Mouse (Mus musculus) kidney, postnatal 25 days (tissue): ENCODE measurements at regions not wholly inside any gene's neighbourhood (a gene's known extent, or its start where the extent isn't known, plus 50 kb on each side); places are given as distances from the start of the nearest gene placed in this dataset.
"Not testable (repeated sequence)": the region's sequence is repeated elsewhere in the genome, so short reads cannot be mapped to it uniquely, and the experiment has no call there.

Experiments used
- DNase-seq, 2 experiments: peaks; one replicate each; pipeline ENCODE4 v3.0.0; 2021; ENCODE audit warnings: mixed read lengths in 2 of 2

DNA sequence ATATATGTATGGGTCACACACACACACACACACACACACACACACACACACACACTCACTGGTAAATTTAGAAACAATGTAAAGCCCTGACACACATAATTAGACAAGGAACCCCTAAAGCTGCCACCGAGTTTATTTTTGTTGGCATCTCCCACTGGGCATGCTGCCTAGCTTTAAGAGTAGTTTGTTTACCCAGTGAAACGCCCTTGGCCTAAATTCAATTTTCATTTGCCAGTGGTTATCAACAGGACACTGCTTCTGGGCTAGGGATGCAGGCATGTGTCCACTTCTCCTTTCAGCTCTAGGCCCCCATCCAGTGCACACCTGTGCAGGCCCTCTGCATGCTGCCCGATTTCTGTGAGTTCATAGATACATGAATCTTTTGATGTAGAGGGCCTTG lies 73.7 kb upstream of the 1110032F04Rik start:
- DNase-seq, result peak in 1 of 2 experiments; percentile 43

DNA sequence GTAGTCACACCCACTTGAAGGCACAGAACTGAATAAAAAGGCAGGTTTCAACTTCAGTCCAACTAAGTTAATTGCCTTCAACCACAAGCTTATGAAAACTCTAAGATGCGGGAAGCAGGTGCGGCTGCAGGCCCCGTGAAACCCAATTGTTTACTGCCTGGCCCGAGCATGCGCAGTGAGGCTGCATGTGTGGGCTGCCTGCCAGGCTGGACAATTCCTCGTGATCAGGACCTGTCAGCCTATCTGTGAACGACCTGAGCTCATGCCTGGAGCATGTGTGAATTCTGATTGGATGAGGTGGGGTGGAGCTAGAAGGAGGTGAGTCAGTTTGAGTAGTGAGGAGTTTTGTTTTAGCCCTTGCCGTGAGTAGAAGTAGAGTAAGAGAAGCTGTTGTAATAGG lies 71.0 kb upstream of the 1110032F04Rik start:
- DNase-seq, result not testable (repeated sequence)

DNA sequence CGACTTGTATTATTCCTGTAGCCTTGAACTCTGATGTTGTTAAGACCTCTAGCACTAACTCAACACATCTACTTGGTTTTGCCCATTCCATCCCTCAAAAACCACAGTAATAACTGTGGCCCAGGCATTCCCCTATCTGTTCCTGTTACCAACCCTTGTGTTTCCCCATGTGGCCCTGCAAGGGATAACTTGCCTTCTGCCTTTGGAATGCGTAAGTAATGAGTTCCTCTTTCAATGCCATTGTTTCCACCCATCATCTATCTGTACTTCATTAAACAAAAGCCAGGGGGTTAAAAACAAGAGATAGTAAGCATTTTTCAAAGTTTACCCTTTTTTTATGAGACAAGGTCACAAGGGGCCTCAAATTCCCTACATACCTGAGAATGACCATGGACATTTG lies 60.5 kb upstream of the 1110032F04Rik start:
- no peak for DNase-seq

DNA sequence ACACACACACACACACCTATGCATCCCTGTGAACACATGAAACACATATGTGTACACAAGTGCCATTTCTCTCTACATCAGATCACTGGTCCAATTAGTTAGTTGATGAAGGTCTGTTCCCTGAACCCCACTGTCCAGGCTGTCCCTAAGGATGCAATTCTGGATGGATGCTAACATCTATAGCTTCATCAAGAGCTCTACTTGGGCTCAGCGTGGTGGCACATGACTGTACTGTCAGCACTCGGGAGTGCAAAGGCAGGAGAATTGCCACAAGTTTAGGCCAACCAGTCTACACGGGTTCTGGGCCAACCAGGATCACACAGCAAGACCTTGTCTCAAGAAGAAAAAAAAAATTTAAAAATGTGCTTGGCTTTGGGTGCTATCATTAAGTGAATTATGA lies 55.9 kb upstream of the 1110032F04Rik start:
- no peak for DNase-seq

DNA sequence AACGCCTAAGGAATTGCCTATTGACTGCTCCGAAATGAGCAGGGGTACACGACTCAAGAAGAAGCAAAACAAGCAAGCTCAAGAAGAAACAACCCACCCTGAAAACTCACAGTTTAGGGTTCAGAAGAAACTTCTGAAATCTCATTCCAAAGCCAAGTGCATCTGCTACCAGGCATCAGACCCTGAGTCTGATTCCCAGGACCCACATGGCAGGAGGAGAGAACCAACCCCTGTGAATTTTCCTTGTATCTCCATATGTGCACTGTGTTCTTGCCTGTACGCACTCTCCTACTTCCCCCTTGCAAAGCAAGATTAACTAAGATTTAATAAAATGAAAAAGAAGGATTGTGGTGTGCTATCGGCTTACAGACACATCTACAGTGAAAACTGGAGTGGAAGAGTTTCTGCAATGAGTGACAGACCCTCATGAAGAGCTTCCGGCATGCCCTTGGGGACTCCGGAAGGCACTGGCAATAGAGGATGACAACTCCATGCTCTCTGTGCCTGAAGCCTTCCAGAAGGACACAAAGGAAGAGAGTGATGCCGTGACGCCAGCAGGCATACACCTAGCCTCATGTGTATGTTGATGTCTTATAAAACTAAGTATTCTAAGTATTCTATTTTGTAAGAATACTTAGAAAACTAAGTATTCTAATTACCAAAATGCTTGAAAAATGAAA lies 55.2 kb upstream of the 1110032F04Rik start:
- DNase-seq, result no peak

DNA sequence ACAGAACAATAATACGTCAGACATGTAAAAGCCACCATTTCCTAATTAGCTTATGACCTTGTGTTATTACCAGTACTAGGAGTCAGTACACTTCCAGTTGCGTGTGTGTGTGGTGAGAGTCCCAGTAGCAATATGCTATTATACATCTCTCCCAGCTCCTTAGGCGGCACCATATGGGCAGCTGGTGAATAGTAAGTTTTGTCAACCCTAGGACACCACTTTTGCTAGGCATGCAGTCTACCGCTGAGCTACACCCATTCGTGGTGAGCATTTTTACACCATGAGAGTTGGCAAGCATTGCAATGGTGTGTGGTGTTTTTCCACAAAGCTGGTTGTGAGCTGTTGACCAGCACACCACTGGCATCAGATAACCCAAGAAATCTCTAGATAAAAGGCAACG lies 53.8 kb upstream of the 1110032F04Rik start:
- no peak for DNase-seq

DNA sequence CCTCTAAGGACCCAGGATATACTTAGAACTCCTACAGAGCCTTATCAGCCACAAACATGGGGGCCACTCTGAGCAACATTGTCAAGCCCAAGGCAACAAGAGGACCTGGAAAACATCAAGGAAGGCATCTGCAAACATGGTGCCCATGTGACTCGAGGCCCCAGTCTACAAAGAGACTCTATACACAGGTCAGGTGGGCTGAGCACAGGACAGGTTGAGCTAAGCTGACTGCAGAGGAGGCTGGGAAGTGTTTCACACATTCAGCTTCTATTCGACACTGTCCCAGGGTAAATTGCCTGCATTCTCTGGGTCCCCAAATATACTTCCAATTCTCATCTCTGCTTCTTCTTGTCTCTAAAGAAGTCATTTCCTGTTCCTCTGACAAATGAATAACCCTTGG lies 52.1 kb upstream of the 1110032F04Rik start:
- DNase-seq, result no peak
